In genomic region chr16:26070376-26070775, GRCm38 (mm10) we compare ENCODE assay signal across 19 mouse cellular contexts. TPM values are rescaled to one million over a fixed set of nuclear protein-coding genes. Genes with fewer than 3 reads are reported as not detected.
DNase-seq lines count a peak whose midpoint lies in the region; ATAC-seq lines count a peak whose summit lies in the region.
"Had no signal": no experiment of that assay in that cellular context is flagged by ENCODE, and none has a peak within 500 bp of the region (broad histone marks: within the 10 kb centered on the region; RNA-seq: fewer than 3 reads in every experiment).

No protein-coding gene starts in this region.

- no peak overlapping the region for H3K4me2 ChIP-seq in forebrain, embryonic 14.5 days (ENCODE audit: low read length)
- H3K4me2 ChIP-seq: embryonic facial prominence, embryonic 12.5 days; forebrain, embryonic 12.5 days; forebrain, embryonic 15.5 days had no signal

- intact Hi-C loops in gastrocnemius, postnatal 14 days (cut with DNase I; ENCODE audit: low total_unique reads) = no loop called here

- WGBS in forebrain, embryonic 14.5 days = 92% methylated on average over 3 of the region's 3 CpGs

- no peaks in the 10 kb centered on the region for H3K27me3 ChIP-seq in forebrain, embryonic 14.5 days (replicated peaks; ENCODE audit: control insufficient read depth, insufficient read depth, low read length)
- H3K27me3 ChIP-seq: embryonic facial prominence, embryonic 12.5 days; forebrain, embryonic 12.5 days; forebrain, embryonic 15.5 days had no signal

- no peaks in the 10 kb centered on the region for H3K4me1 ChIP-seq in forebrain, embryonic 14.5 days (ENCODE audit: control insufficient read depth, insufficient read depth, low read length)
- H3K4me1 ChIP-seq: embryonic facial prominence, embryonic 10.5 days; embryonic facial prominence, embryonic 12.5 days; forebrain, embryonic 10.5 days; forebrain, embryonic 12.5 days; forebrain, embryonic 15.5 days had no signal

- no peaks in the 10 kb centered on the region for H3K9me3 ChIP-seq in forebrain, embryonic 14.5 days (replicated peaks; ENCODE audit: control insufficient read depth, low read length)
- H3K9me3 ChIP-seq: embryonic facial prominence, embryonic 10.5 days; embryonic facial prominence, embryonic 12.5 days; forebrain, embryonic 10.5 days; forebrain, embryonic 12.5 days; forebrain, embryonic 15.5 days had no signal

- ATAC-seq in forebrain, embryonic 14.5 days = no peak
- ATAC-seq in erythroid progenitor cell, adult 5-6 weeks (replicated peaks; ENCODE audit: low FRiP score, poor library complexity, severe bottlenecking) = no peak
- ATAC-seq: forebrain, embryonic 15.5 days; forebrain, postnatal 0 days had no signal

- H3K9ac ChIP-seq in forebrain, embryonic 14.5 days (ENCODE audit: low read length) = no peak overlapping the region
- H3K9ac ChIP-seq: embryonic facial prominence, embryonic 12.5 days; forebrain, embryonic 12.5 days; forebrain, embryonic 15.5 days; forebrain, postnatal 0 days had no signal

- peak; percentile 67 for DNase-seq in adrenal gland, adult 2 months
- no peak for DNase-seq in adrenal gland, postnatal 4 days (ENCODE audit: low spot score in 2 of 2)
- peak; percentile 20 for DNase-seq in adrenal gland, postnatal 10 days
- DNase-seq in adrenal gland, postnatal 25 days = peak; percentile 15
- no peak for DNase-seq in forebrain, embryonic 14.5 days (ENCODE audit: low spot score)
- no peak for DNase-seq in gastrocnemius, postnatal 14 days
- DNase-seq: cerebellum, adult 11-12 months; cerebellum, adult 2 months; cerebellum, adult 9-10 months; cerebellum, postnatal 10 days; cerebellum, postnatal 25 days; forebrain, postnatal 0 days had no signal

- H3K4me3 ChIP-seq in forebrain, embryonic 14.5 days (ENCODE audit: low read depth, low read length) = no peak overlapping the region
- H3K4me3 ChIP-seq: embryonic facial prominence, embryonic 10.5 days; embryonic facial prominence, embryonic 12.5 days; forebrain, embryonic 10.5 days; forebrain, embryonic 12.5 days; forebrain, embryonic 15.5 days had no signal

- H3K36me3 ChIP-seq in forebrain, embryonic 14.5 days (ENCODE audit: control insufficient read depth, insufficient read depth, low read length) = no peaks in the 10 kb centered on the region
- H3K36me3 ChIP-seq: embryonic facial prominence, embryonic 10.5 days; embryonic facial prominence, embryonic 12.5 days; forebrain, embryonic 10.5 days; forebrain, embryonic 12.5 days; forebrain, embryonic 15.5 days had no signal

- no peak overlapping the region for H3K27ac ChIP-seq in forebrain, embryonic 14.5 days (ENCODE audit: low read depth, low read length)
- H3K27ac ChIP-seq: embryonic facial prominence, embryonic 10.5 days; embryonic facial prominence, embryonic 12.5 days; forebrain, embryonic 10.5 days; forebrain, embryonic 12.5 days; forebrain, embryonic 15.5 days had no signal

RNA-seq across cellular contexts. Expression of gene P3h2, which starts 35.2 kb away (rescaled TPM):
- 1 to 10 TPM; 9.3 to 10.0 TPM for total RNA-seq in adrenal gland, adult 2 months (2021)
- 3.2 and 4.1 TPM in 2 replicates for polyA plus RNA-seq in adrenal gland, adult 2 months (2012; rRNA removed)
- 10 to 100 TPM in 1 of 2 experiments, 1 to 10 TPM in 1; 9.8 to 23.0 TPM for total RNA-seq in adrenal gland, postnatal 4 days (2021)
- 1 to 10 TPM; 4.7 to 5.0 TPM for total RNA-seq in adrenal gland, postnatal 10 days (2021)
- total RNA-seq in adrenal gland, postnatal 25 days (2021) = 8.4 and 11.4 TPM in 2 replicates
- polyA plus RNA-seq in forebrain, embryonic 14.5 days (2014; fragmentation: Nextera tagmentation; extraction: Ambion mirVana) = 0.22 and 0.51 TPM in 2 replicates
- 1 to 10 TPM; 6.1 to 6.6 TPM for total RNA-seq in gastrocnemius, postnatal 14 days (2021)
- total RNA-seq in erythroid progenitor cell, adult 5-6 weeks (2015; ENCODE audit: low replicate concordance) = 6.8 TPM in 1 of 2 replicates, not detected in the other
- not detected in 2 replicates for total RNA-seq in erythroid progenitor cell, adult 5-6 weeks (2017; ENCODE audit: low replicate concordance)
- total RNA-seq: MEL had no signal

Comparison
In these comparisons a context has a peak if more than half of its experiments do, and no peak if none do; other contexts are left out.
1. DNase-seq: peak in adrenal gland, adult 2 months (single experiment), adrenal gland, postnatal 10 days (single experiment) and adrenal gland, postnatal 25 days (single experiment); none in adrenal gland, postnatal 4 days (0 of 2), forebrain, embryonic 14.5 days (single experiment) and gastrocnemius, postnatal 14 days (single experiment).